Mouse (Mus musculus): ENCODE results near the gene Orc2. TPM values are rescaled to one million over a fixed set of nuclear protein-coding genes. Genes with fewer than 3 reads are reported as not detected.

Gene Orc2
- polyA plus RNA-seq (2015; fragmentation: Nextera tagmentation; extraction: Ambion mirVana) = 22.6 and 24.5 TPM in 2 replicates

- Histone ChIP-seq H3K4me2 (ENCODE audit: low read depth, low read length) (peak within 1 kb of the TSS; percentile 82), H3K27ac (ENCODE audit: low read length) (peak within 1 kb of the TSS; percentile 91), H3K36me3 (ENCODE audit: control insufficient read depth, insufficient read depth) (peaks cover 12% of the 10 kb centered on the region), H3K4me1 (ENCODE audit: control insufficient read depth, low read depth, low read length) (peaks cover 15% of the 10 kb centered on the region), H3K27me3 (ENCODE audit: control insufficient read depth, insufficient read depth, low read depth, low read length) (no peaks in the 10 kb centered on the region), H3K4me3 (ENCODE audit: low read depth, low read length) (peak within 1 kb of the TSS; percentile 95), H3K9me3 (replicated peaks; ENCODE audit: control insufficient read depth, low read length) (peaks cover 14% of the 10 kb centered on the region), H3K9ac (ENCODE audit: low read depth, low read length) (peak within 1 kb of the TSS; percentile 95)
- peak; percentile 97 for ATAC-seq (ENCODE audit: low read depth)
- under 1% methylated on average over 62 of the region's 64 CpGs for WGBS (ENCODE audit: insufficient replicate concordance)
These were observed at the start of gene Orc2 for GRCm38 (mm10) chr1:58504577-58505254. Orc2 (minus strand) TSS chr1:58505109.

DNA sequence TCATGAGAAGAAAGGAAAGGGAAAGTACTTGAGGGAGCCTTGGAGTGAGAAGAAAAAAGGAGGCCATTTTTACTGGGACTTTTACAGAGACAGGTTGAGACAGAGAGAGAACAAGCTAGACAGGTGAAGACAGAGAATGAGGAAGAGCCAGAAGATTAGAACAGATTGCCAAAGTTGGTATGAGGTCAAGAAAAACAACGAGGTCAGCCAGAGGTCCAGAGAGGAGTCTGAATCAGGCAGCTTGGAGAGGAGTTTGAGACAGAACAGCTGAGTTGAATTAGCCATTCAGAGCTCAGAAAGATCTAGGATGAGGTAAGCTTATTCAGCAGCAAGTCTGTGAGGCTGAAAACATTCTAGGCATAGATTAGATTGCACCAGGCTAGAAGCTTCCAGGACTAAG is 36.5 kb upstream of the Orc2 start:
- Histone ChIP-seq H3K4me3 (ENCODE audit: low read depth, low read length) (no peak overlapping the region), H3K4me2 (ENCODE audit: low read depth, low read length) (no peak overlapping the region), H3K27ac (ENCODE audit: low read length) (no peak overlapping the region), H3K9me3 (replicated peaks; ENCODE audit: control insufficient read depth, low read length) (no peaks in the 10 kb centered on the region), H3K27me3 (ENCODE audit: control insufficient read depth, insufficient read depth, low read depth, low read length) (no peaks in the 10 kb centered on the region), H3K9ac (ENCODE audit: low read depth, low read length) (no peak overlapping the region), H3K4me1 (ENCODE audit: control insufficient read depth, low read depth, low read length) (no peaks in the 10 kb centered on the region), H3K36me3 (ENCODE audit: control insufficient read depth, insufficient read depth) (peaks cover 6% of the 10 kb centered on the region)
- ATAC-seq (ENCODE audit: low read depth) = no peak
- WGBS (ENCODE audit: insufficient replicate concordance) = 58% methylated on average over 1 of the region's 1 CpGs

DNA sequence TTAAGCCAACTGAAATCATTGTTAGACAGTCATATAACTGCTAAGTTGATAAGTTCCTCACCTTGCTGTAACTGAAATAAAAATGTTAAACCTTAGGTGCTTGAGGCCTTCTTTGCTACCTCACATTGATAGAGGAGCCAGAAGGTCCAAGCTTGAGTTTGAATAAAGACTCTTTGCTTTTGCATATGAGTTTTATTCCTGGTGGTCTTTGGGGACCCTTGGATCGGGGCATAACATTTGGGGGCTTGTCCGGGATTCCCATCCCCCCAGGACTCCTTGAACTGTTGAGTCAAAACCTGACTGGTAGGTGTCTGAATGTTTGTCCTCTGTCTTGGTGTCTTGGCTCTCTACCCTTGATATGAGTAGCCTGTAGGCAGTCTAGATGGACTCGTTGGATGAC is 2.3 kb upstream of the Orc2 start:
- Histone ChIP-seq H3K4me1 (ENCODE audit: control insufficient read depth, low read depth, low read length) (peaks cover 15% of the 10 kb centered on the region), H3K27me3 (ENCODE audit: control insufficient read depth, insufficient read depth, low read depth, low read length) (no peaks in the 10 kb centered on the region), H3K27ac (ENCODE audit: low read length) (no peak overlapping the region), H3K4me2 (ENCODE audit: low read depth, low read length) (no peak overlapping the region), H3K36me3 (ENCODE audit: control insufficient read depth, insufficient read depth) (peaks cover 3% of the 10 kb centered on the region; the same call in 1 of the 2 replicates), H3K9ac (ENCODE audit: low read depth, low read length) (no peak overlapping the region), H3K9me3 (replicated peaks; ENCODE audit: control insufficient read depth, low read length) (peaks cover 14% of the 10 kb centered on the region), H3K4me3 (ENCODE audit: low read depth, low read length) (no peak overlapping the region)
- WGBS (ENCODE audit: insufficient replicate concordance) = 82% methylated on average over 3 of the region's 3 CpGs
- ATAC-seq (ENCODE audit: low read depth) = no peak

DNA sequence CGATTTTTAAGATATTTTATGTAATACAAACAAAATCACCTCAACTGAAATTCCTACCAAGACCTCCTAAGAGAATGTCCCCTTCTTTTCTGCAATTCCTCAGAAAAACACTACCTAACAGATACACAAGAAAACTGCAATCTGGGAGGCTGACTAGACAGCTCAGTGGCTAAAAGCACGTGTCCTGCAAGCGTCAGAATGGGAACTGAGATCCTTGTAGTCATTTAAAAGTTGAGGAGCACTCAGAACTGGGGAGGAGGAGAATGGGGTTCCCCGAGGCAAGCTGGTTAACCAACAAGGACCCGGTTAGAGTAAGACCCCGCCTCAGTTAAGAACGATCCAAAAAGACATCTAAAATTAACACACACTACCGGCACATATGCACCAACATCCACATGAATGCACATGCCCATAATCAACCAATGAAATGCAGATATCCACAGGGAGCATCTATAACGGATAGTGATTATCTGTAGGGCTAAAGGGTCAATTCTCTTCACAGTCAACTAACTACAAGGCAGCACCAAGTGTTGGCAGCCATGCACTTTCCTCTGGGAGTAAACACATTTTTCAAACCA is 1.0 kb downstream of the Orc2 start:
- no peak for ATAC-seq (ENCODE audit: low read depth)
- H3K9me3 ChIP-seq (replicated peaks; ENCODE audit: control insufficient read depth, low read length) = peaks cover 14% of the 10 kb centered on the region

GRCm38 (mm10) chr1:58503134-58503533 is 1.8 kb downstream of the Orc2 start:
- H3K9me3 ChIP-seq (replicated peaks; ENCODE audit: control insufficient read depth, low read length) = peaks cover 13% of the 10 kb centered on the region
- peaks cover 15% of the 10 kb centered on the region for H3K4me1 ChIP-seq (ENCODE audit: control insufficient read depth, low read depth, low read length)
- H3K27ac ChIP-seq (ENCODE audit: low read length) = peak overlapping the region; percentile 91
- H3K4me3 ChIP-seq (ENCODE audit: low read depth, low read length) = peak overlapping the region; percentile 95
- H3K9ac ChIP-seq (ENCODE audit: low read depth, low read length) = peak overlapping the region; percentile 95
- peak overlapping the region; percentile 82 for H3K4me2 ChIP-seq (ENCODE audit: low read depth, low read length)
- peaks cover 15% of the 10 kb centered on the region for H3K36me3 ChIP-seq (ENCODE audit: control insufficient read depth, insufficient read depth)
- no peaks in the 10 kb centered on the region for H3K27me3 ChIP-seq (ENCODE audit: control insufficient read depth, insufficient read depth, low read depth, low read length)
- ATAC-seq (ENCODE audit: low read depth) = peak; percentile 72

More for the DNA sequence above, 1.0 kb downstream of the Orc2 start:
- peaks cover 19% of the 10 kb centered on the region for H3K36me3 ChIP-seq (ENCODE audit: control insufficient read depth, insufficient read depth)
- peak overlapping the region; percentile 82 for H3K4me2 ChIP-seq (ENCODE audit: low read depth, low read length)
- H3K9ac ChIP-seq (ENCODE audit: low read depth, low read length) = peak overlapping the region; percentile 95
- H3K27ac ChIP-seq (ENCODE audit: low read length) = peak overlapping the region; percentile 91
- 9% methylated on average over 9 of the region's 9 CpGs for WGBS (ENCODE audit: insufficient replicate concordance)
- H3K27me3 ChIP-seq (ENCODE audit: control insufficient read depth, insufficient read depth, low read depth, low read length) = no peaks in the 10 kb centered on the region
- peak overlapping the region; percentile 95 for H3K4me3 ChIP-seq (ENCODE audit: low read depth, low read length)
- peaks cover 15% of the 10 kb centered on the region for H3K4me1 ChIP-seq (ENCODE audit: control insufficient read depth, low read depth, low read length)

GRCm38 (mm10) chr1:58498758-58499157 is 6.2 kb downstream of the Orc2 start:
- no peak overlapping the region for H3K27ac ChIP-seq (ENCODE audit: low read length)
- H3K4me1 ChIP-seq (ENCODE audit: control insufficient read depth, low read depth, low read length) = peaks cover 10% of the 10 kb centered on the region
- no peaks in the 10 kb centered on the region for H3K9me3 ChIP-seq (replicated peaks; ENCODE audit: control insufficient read depth, low read length)
- ATAC-seq (ENCODE audit: low read depth) = no peak
- H3K9ac ChIP-seq (ENCODE audit: low read depth, low read length) = no peak overlapping the region
- H3K4me2 ChIP-seq (ENCODE audit: low read depth, low read length) = no peak overlapping the region
- H3K27me3 ChIP-seq (ENCODE audit: control insufficient read depth, insufficient read depth, low read depth, low read length) = no peaks in the 10 kb centered on the region
- H3K4me3 ChIP-seq (ENCODE audit: low read depth, low read length) = no peak overlapping the region
- 83% methylated on average over 1 of the region's 1 CpGs for WGBS (ENCODE audit: insufficient replicate concordance)
- H3K36me3 ChIP-seq (ENCODE audit: control insufficient read depth, insufficient read depth) = peaks cover 30% of the 10 kb centered on the region

GRCm38 (mm10) chr1:58497678-58498077 is 7.2 kb downstream of the Orc2 start:
- H3K9me3 ChIP-seq (replicated peaks; ENCODE audit: control insufficient read depth, low read length) = no peaks in the 10 kb centered on the region
- H3K4me3 ChIP-seq (ENCODE audit: low read depth, low read length) = no peak overlapping the region
- no peak overlapping the region for H3K4me2 ChIP-seq (ENCODE audit: low read depth, low read length)
- no peaks in the 10 kb centered on the region for H3K27me3 ChIP-seq (ENCODE audit: control insufficient read depth, insufficient read depth, low read depth, low read length)
- H3K27ac ChIP-seq (ENCODE audit: low read length) = no peak overlapping the region
- H3K9ac ChIP-seq (ENCODE audit: low read depth, low read length) = no peak overlapping the region
- peaks cover 36% of the 10 kb centered on the region for H3K36me3 ChIP-seq (ENCODE audit: control insufficient read depth, insufficient read depth)
- no peak for ATAC-seq (ENCODE audit: low read depth)
- H3K4me1 ChIP-seq (ENCODE audit: control insufficient read depth, low read depth, low read length) = no peaks in the 10 kb centered on the region
- 82% methylated on average over 4 of the region's 4 CpGs for WGBS (ENCODE audit: insufficient replicate concordance)

GRCm38 (mm10) chr1:58495603-58496002 is 9.3 kb downstream of the Orc2 start:
- no peaks in the 10 kb centered on the region for H3K9me3 ChIP-seq (replicated peaks; ENCODE audit: control insufficient read depth, low read length)
- no peak for ATAC-seq (ENCODE audit: low read depth)
- WGBS (ENCODE audit: insufficient replicate concordance) = 75% methylated on average over 6 of the region's 6 CpGs
- H3K4me3 ChIP-seq (ENCODE audit: low read depth, low read length) = no peak overlapping the region
- H3K36me3 ChIP-seq (ENCODE audit: control insufficient read depth, insufficient read depth) = peaks cover 45% of the 10 kb centered on the region
- no peak overlapping the region for H3K27ac ChIP-seq (ENCODE audit: low read length)
- H3K9ac ChIP-seq (ENCODE audit: low read depth, low read length) = no peak overlapping the region
- no peak overlapping the region for H3K4me2 ChIP-seq (ENCODE audit: low read depth, low read length)
- H3K27me3 ChIP-seq (ENCODE audit: control insufficient read depth, insufficient read depth, low read depth, low read length) = no peaks in the 10 kb centered on the region
- H3K4me1 ChIP-seq (ENCODE audit: control insufficient read depth, low read depth, low read length) = no peaks in the 10 kb centered on the region

DNA sequence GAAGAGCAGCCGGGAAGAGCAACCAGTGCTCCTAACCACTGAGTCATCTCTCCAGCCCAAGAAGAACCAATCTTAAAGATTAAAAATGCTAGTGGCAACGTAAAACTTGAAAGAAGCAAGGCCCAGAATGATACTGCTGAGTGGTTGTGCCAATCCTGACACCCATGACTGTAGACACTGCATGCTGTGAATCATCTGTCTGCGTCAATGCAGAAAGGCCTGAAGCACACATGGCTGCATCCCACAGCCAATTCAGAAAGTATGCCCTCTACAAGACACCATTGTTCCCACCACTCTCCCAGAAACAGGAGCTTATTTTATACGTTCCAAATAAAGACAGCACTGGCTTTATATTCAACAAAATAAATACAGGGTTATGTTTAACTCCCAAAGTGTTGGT is 22.3 kb downstream of the Orc2 start:
- WGBS (ENCODE audit: insufficient replicate concordance) = 87% methylated on average over 4 of the region's 4 CpGs
- ATAC-seq (ENCODE audit: low read depth) = no peak
- H3K9ac ChIP-seq (ENCODE audit: low read depth, low read length) = no peak overlapping the region
- no peaks in the 10 kb centered on the region for H3K27me3 ChIP-seq (ENCODE audit: control insufficient read depth, insufficient read depth, low read depth, low read length)
- H3K9me3 ChIP-seq (replicated peaks; ENCODE audit: control insufficient read depth, low read length) = no peaks in the 10 kb centered on the region
- H3K4me2 ChIP-seq (ENCODE audit: low read depth, low read length) = no peak overlapping the region
- H3K36me3 ChIP-seq (ENCODE audit: control insufficient read depth, insufficient read depth) = peaks cover 38% of the 10 kb centered on the region
- H3K4me1 ChIP-seq (ENCODE audit: control insufficient read depth, low read depth, low read length) = no peaks in the 10 kb centered on the region
- no peak overlapping the region for H3K27ac ChIP-seq (ENCODE audit: low read length)
- H3K4me3 ChIP-seq (ENCODE audit: low read depth, low read length) = no peak overlapping the region
